Mouse (Mus musculus) layer of hippocampus, postnatal 10 days (tissue): Measurements from ENCODE around the gene Eps8l3. TPM values are rescaled to one million over a fixed set of nuclear protein-coding genes. Genes with fewer than 3 reads are reported as not detected.

Experiments used
- DNase-seq, 2 experiments: peaks; one replicate each; pipeline ENCODE4 v3.0.0; 2021; ENCODE audit warnings: low spot score in 2 of 2
- total RNA-seq, 2 experiments: library from RNA; stranded (reverse); gene quantifications; 2 replicates each; pipeline ENCODE4 v1.2.3; 2021

Eps8l3 gene
- total RNA-seq, 2 experiments from 2014 or later: not detected

GRCm38 (mm10) chr3:107941261-107941660 is 64.2 kb downstream of the Eps8l3 start:
- DNase-seq: no peak

Other genes with a start within 250 kb of the Eps8l3 start
- not detected for gene Gm10961, start 245.9 kb upstream of the Eps8l3 start, total RNA-seq
- 10 to 100 TPM; 90.6 to 98.7 TPM for gene Strip1, start 245.5 kb upstream of the Eps8l3 start, total RNA-seq
- 100 to 1,000 TPM; 268 to 272 TPM for gene Ahcyl1, start 180.7 kb upstream of the Eps8l3 start, total RNA-seq
- gene Csf1, start 116.8 kb upstream of the Eps8l3 start, total RNA-seq: 10 to 100 TPM; 12.8 to 12.9 TPM
- 100 to 1,000 TPM; 156 to 161 TPM for gene Gstm5, start 18.6 kb downstream of the Eps8l3 start, total RNA-seq
- gene Gstm7, start 54.6 kb downstream of the Eps8l3 start, total RNA-seq: 10 to 100 TPM; 60.7 to 70.1 TPM
- gene Gstm6, start 66.5 kb downstream of the Eps8l3 start, total RNA-seq: 10 to 100 TPM in 1 of 2 experiments, 1 to 10 TPM in 1; 8.8 to 12.0 TPM
- not detected for gene Gstm3, start 92.1 kb downstream of the Eps8l3 start, total RNA-seq
- 1 to 10 TPM; 2.3 to 4.0 TPM for gene Gstm2, start 109.2 kb downstream of the Eps8l3 start, total RNA-seq
- 100 to 1,000 TPM in 1 of 2 experiments, 10 to 100 TPM in 1; 94.4 to 102 TPM for gene Gstm1, start 140.7 kb downstream of the Eps8l3 start, total RNA-seq
- 10 to 100 TPM; 13.4 TPM for gene Gstm4, start 167.7 kb downstream of the Eps8l3 start, total RNA-seq
- gene Ampd2, start 209.4 kb downstream of the Eps8l3 start, total RNA-seq: 10 to 100 TPM; 48.4 to 58.8 TPM
- gene Gnat2, start 215.6 kb downstream of the Eps8l3 start, total RNA-seq: not detected